Mouse (Mus musculus) B cell, adult (primary cell): ENCODE measurements around the gene Gm20821. TPM values are rescaled to one million over a fixed set of nuclear protein-coding genes. Genes with fewer than 3 reads are reported as not detected.

Experiments used
- total RNA-seq: library from RNA; stranded (reverse); gene quantifications from 4 replicates; pipeline ENCODE4 v1.2.4, GENCODE M21; 2023; ENCODE audit not compliant: inconsistent age

Gm20821 gene
- total RNA-seq: not detected in 4 replicates

GRCm38 (mm10) chrY:9781504-9781903, at the start of gene Gm20821:
Gene Gm20821 (plus strand): TSS chrY:9781804.

